Mouse (Mus musculus) stomach, postnatal 0 days (tissue): Measurements from ENCODE around the gene Gm21974.

ENCODE experiments used
- CTCF ChIP-seq: IDR thresholded peaks from 2 replicates; pipeline ENCODE4 v1.5.1; 2016; ENCODE audit warnings: antibody characterized with exemption, low read depth, mild to moderate bottlenecking, moderate library complexity
- EP300 ChIP-seq: optimal IDR thresholded peaks from 2 replicates; pipeline ENCODE3; 2016; ENCODE audit warnings: antibody characterized with exemption

GRCm38 (mm10) chr7:127935748-127936159, 40.5 kb upstream of the Gm21974 start:
- no peak for TF ChIP-seq CTCF
- no peak for TF ChIP-seq EP300
